Mouse (Mus musculus) intestine, postnatal 0 days (tissue): ENCODE results near the gene Adh5. TPM values are rescaled to one million over a fixed set of nuclear protein-coding genes. Genes with fewer than 3 reads are reported as not detected.
A peak's percentile ranks its signal among the peaks of the same experiment; 100 is the strongest.

Experiments used
- ATAC-seq: fragments of 200-750 bp; cut with Nextera tagmentation; 2 replicates; pipeline ENCODE4 v1.8.0; 2017; ENCODE audit warnings: mild to moderate bottlenecking, moderate TSS enrichment, moderate library complexity
- H3K27ac ChIP-seq: fragments of 300-500 bp; sonication (generic); 2 replicates; pipeline ENCODE4 v1.5.1; 2014; ENCODE audit warnings: mild to moderate bottlenecking, low read depth, low read length, moderate library complexity
- H3K27me3 ChIP-seq: fragments of 300-500 bp; sonication (generic); replicated peaks from 2 replicates; pipeline ENCODE4 v1.6.1; 2014; ENCODE audit warnings: low read length, mixed read lengths; ENCODE audit not compliant: control insufficient read depth, insufficient read depth
- H3K36me3 ChIP-seq: fragments of 300-500 bp; sonication (generic); 2 replicates; pipeline ENCODE4 v1.6.1; 2014; ENCODE audit warnings: mild to moderate bottlenecking, moderate library complexity; ENCODE audit not compliant: control insufficient read depth, insufficient read depth
- H3K4me1 ChIP-seq: fragments of 300-500 bp; sonication (generic); replicated peaks from 2 replicates; pipeline ENCODE4 v1.6.1; 2014; ENCODE audit warnings: antibody characterized with exemption, low read length, mixed read lengths; ENCODE audit not compliant: control insufficient read depth, insufficient read depth
- H3K4me2 ChIP-seq: fragments of 300-500 bp; sonication (generic); replicated peaks from 2 replicates; pipeline ENCODE4 v1.6.1; 2014; ENCODE audit warnings: low read depth, mild to moderate bottlenecking, moderate library complexity
- H3K4me3 ChIP-seq: fragments of 300-500 bp; sonication (generic); 2 replicates; pipeline ENCODE4 v1.5.1; 2014; ENCODE audit warnings: low read depth, low read length
- H3K9ac ChIP-seq: fragments of 300-500 bp; sonication (generic); 2 replicates; pipeline ENCODE4 v1.6.1; 2014; ENCODE audit warnings: mild to moderate bottlenecking, low read depth, low read length
- H3K9me3 ChIP-seq: fragments of 300-500 bp; sonication (generic); 2 replicates; pipeline ENCODE4 v1.6.1; 2016; ENCODE audit warnings: mixed run types; ENCODE audit not compliant: control insufficient read depth
- CTCF ChIP-seq: sonication (generic); IDR thresholded peaks from 2 replicates; pipeline ENCODE4 v1.5.1; 2016; ENCODE audit warnings: low read depth, mild to moderate bottlenecking, control low read depth, antibody characterized with exemption, moderate library complexity
- WGBS: fragments of 180-500 bp; shearing (Covaris S2); extraction: QIAGEN DNeasy Blood & Tissue Kit; methylation state at CpG from one replicate; pipeline ENCODE4 v1.1.7; 2014; 5-methylcytosine and 5-hydroxymethylcytosine counted together
- polyA plus RNA-seq: library from polyadenylated mRNA; unstranded; fragments of >200 nt; fragmentation: Nextera tagmentation; extraction: Ambion mirVana; gene quantifications from 2 replicates; pipeline ENCODE4 v1.2.1, GENCODE M21; 2015

Gene Adh5
- polyA plus RNA-seq: 105 and 111 TPM in 2 replicates

DNA sequence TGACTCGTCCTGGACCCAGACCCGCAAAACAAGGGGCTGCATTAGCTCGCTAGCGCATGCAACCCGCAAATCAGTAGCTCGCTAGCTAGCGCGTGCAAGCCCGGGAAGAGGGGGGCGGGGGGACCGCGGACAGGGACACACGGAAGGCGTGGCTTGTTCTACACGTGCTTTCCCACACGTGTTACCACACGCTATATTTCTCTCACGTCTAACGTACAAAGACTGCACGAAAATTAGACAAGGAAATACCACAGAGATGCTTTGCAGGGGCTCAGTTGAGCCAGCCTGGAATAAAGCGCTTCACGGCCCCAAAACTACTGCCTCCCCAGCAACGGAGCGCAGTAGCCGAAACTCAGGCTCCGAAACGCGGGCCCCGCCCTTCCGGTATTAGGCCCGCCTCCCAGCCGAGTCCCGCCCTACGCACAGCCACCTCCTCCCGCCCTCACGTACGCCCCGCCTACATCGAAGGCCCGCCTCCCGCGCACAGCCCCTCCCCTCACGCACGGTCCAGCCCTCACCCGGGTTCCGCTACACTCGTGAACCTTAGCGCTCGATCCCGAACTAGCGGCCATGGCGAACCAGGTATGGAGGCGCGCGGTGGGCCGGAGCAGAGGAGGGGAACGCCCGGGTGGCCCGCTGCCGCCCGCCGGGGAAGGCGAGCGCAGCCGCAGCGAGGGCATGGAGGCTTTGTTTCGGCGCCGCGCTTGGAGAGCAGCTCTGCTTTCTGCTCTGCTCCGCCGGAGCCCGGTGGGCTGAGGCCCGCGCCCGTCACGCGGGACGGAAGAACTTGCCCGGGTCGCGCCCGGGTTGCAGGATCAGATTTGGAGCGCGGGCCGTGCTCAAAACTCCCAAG, at the start of gene Adh5:
Gene Adh5 (plus strand): TSS at position 482 of the 853 bp plus-strand sequence.
- peak within 1 kb of the TSS; percentile 87 for H3K4me2 ChIP-seq
- ATAC-seq: peak; percentile 99
- peak within 1 kb of the TSS; percentile 83 for H3K27ac ChIP-seq
- H3K27me3 ChIP-seq: no peaks in the 10 kb centered on the region
- TF ChIP-seq CTCF: peak; percentile 49
- peak within 1 kb of the TSS; percentile 93 for H3K4me3 ChIP-seq
- H3K36me3 ChIP-seq: peaks cover 29% of the 10 kb centered on the region
- no peaks in the 10 kb centered on the region for H3K9me3 ChIP-seq
- no peaks in the 10 kb centered on the region; the same call in 1 of the 2 replicates for H3K4me1 ChIP-seq
- H3K9ac ChIP-seq: peak within 1 kb of the TSS; percentile 83
- under 1% methylated on average over 86 of the region's 86 CpGs for WGBS

DNA sequence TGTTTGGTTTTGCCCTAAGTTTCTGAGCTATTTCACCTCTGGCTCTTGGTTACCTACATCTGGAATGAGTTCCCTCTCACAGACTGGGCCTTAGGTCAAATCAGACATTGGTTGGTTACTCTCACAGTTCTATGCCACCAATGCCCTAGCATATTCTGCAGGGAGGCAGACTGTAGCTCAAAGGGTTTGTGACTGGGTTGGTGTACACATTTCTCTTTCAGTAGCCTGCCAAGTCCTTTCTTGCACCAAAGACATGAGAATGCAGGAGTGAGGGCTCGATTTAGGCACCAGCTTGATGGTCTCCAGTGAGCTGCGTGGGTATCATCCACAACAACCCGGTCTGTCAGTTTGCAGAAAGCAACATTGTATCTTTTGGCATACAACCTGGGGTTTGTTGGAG, 38.0 kb upstream of the Adh5 start:
- TF ChIP-seq CTCF: no peak
- no peaks in the 10 kb centered on the region for H3K27me3 ChIP-seq
- no peaks in the 10 kb centered on the region for H3K9me3 ChIP-seq
- no peak for ATAC-seq
- no peaks in the 10 kb centered on the region for H3K36me3 ChIP-seq
- H3K27ac ChIP-seq: no peak overlapping the region
- WGBS: 75% methylated on average over 3 of the region's 3 CpGs
- H3K4me2 ChIP-seq: no peak overlapping the region
- H3K4me3 ChIP-seq: no peak overlapping the region
- no peaks in the 10 kb centered on the region for H3K4me1 ChIP-seq
- no peak overlapping the region for H3K9ac ChIP-seq

DNA sequence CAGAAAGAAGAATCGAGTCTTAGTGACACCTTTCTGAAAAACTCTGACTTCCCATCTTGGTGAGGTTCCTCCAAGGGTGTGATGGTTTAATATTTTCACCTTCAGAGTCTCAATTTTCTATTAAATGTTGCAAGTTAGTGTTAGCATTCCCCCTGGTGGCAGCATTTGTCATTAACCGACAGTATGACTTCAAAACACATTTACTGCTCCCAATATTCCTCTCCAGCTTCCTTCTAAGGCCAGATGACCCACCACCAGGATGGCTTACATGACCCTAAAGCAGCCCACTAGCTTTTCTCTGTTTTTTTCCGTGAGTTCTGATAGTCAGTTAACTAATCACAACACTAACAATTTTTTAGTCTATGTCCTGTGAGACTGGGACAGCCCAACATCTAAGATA, 37.6 kb upstream of the Adh5 start:
- no peaks in the 10 kb centered on the region for H3K27me3 ChIP-seq
- no peaks in the 10 kb centered on the region for H3K36me3 ChIP-seq
- no peak overlapping the region for H3K4me3 ChIP-seq
- ATAC-seq: no peak
- no peak overlapping the region for H3K9ac ChIP-seq
- no peak overlapping the region for H3K4me2 ChIP-seq
- WGBS: 35% methylated on average over 3 of the region's 3 CpGs
- no peaks in the 10 kb centered on the region for H3K9me3 ChIP-seq
- no peaks in the 10 kb centered on the region for H3K4me1 ChIP-seq
- TF ChIP-seq CTCF: peak; percentile 78
- H3K27ac ChIP-seq: no peak overlapping the region

DNA sequence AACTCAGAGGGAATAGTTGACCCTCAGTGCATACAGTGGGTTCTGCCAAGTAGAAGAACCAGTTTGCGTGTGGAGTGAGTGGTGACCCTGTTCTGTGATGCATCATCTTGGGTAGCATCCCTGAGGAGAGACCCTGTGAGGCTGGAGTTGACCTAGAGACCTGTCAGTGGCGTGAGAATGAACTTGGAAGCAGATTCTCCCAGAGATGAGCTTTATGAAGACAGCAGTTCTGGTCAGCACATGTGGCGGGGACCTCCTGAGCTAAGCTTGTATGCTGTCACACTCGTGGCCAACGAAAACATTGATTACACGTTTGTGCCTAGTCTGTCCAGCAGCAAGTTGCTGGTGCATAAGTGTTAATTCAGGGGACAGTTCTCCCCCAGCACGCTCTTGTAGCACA, 37.1 kb upstream of the Adh5 start:
- H3K27me3 ChIP-seq: no peaks in the 10 kb centered on the region
- no peak overlapping the region for H3K9ac ChIP-seq
- H3K4me1 ChIP-seq: no peaks in the 10 kb centered on the region
- H3K9me3 ChIP-seq: no peaks in the 10 kb centered on the region
- no peak for TF ChIP-seq CTCF
- no peak overlapping the region for H3K27ac ChIP-seq
- 89% methylated on average over 7 of the region's 7 CpGs for WGBS
- no peaks in the 10 kb centered on the region for H3K36me3 ChIP-seq
- ATAC-seq: no peak
- no peak overlapping the region for H3K4me2 ChIP-seq
- no peak overlapping the region for H3K4me3 ChIP-seq

DNA sequence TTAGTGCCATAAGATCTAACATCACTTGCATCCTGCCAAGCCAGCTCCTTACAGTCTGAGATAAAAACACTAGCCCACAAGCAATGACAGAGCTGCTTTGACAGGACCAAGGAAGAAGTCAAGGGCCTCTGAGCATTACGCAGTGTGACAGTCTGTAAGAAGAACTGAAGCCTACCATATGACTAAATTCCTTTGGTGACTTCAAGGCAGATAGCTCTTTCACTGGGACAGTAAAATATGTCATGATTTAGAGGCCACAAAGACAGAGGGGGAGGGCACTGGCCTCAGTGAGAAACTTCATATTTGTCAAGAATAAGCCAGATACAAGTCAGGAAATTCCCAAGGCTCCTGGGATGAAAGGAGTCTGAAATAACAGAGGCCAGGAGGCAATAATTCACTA, 35.0 kb upstream of the Adh5 start:
- Histone ChIP-seq H3K27ac (no peak overlapping the region), H3K4me1 (no peaks in the 10 kb centered on the region), H3K36me3 (no peaks in the 10 kb centered on the region), H3K9me3 (no peaks in the 10 kb centered on the region), H3K9ac (no peak overlapping the region), H3K4me3 (no peak overlapping the region), H3K27me3 (no peaks in the 10 kb centered on the region), H3K4me2 (no peak overlapping the region)
- no peak for ATAC-seq
- WGBS: 81% methylated on average over 1 of the region's 1 CpGs
- TF ChIP-seq CTCF: no peak

DNA sequence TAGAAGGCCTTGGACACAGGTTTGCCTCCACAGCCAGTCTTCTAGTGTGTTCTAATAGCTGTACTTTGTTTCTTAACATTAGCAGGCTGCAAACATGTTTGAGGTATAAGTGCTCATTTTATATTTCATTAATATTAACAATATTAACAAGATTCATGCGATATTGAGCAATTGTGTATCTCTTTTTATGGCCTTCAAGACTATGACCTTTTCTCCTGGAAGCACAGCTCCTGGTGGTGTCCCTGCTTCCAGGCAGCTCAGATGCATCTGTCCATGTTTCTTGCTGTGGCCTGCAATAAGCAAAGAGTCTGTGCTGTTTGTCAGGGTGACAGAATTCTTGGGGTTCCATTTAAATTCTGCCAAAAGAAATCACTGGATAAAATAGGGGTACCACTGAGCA, 33.3 kb upstream of the Adh5 start:
- no peak for TF ChIP-seq CTCF
- no peak overlapping the region for H3K27ac ChIP-seq

More for the DNA sequence above, 33.3 kb upstream of the Adh5 start:
- H3K4me3 ChIP-seq: no peak overlapping the region
- no peaks in the 10 kb centered on the region for H3K4me1 ChIP-seq
- ATAC-seq: no peak
- no peaks in the 10 kb centered on the region for H3K36me3 ChIP-seq
- WGBS: 47% methylated on average over 1 of the region's 1 CpGs
- H3K27me3 ChIP-seq: no peaks in the 10 kb centered on the region
- no peaks in the 10 kb centered on the region for H3K9me3 ChIP-seq
- H3K4me2 ChIP-seq: no peak overlapping the region
- no peak overlapping the region for H3K9ac ChIP-seq
